Mouse (Mus musculus) myocyte (in vitro differentiated cells): ENCODE measurements around the gene Ahrr. TPM values are rescaled to one million over a fixed set of nuclear protein-coding genes. Genes with fewer than 3 reads are reported as not detected.
A peak's percentile ranks its signal among the peaks of the same experiment; 100 is the strongest.

Experiments
- H3K27me3 ChIP-seq: one replicate; pipeline ENCODE4 v1.6.1; 2011; ENCODE audit not compliant: control insufficient read depth, insufficient read depth, insufficient read length
- H3K36me3 ChIP-seq: one replicate; pipeline ENCODE4 v1.6.1; 2011; ENCODE audit not compliant: control insufficient read depth, insufficient read depth
- H3K4me2 ChIP-seq: one replicate; pipeline ENCODE4 v1.6.1; 2011; ENCODE audit warnings: low read depth, control low read depth
- H3K4me3 ChIP-seq: one replicate; pipeline ENCODE4 v1.5.1; 2011; ENCODE audit warnings: mild to moderate bottlenecking, control low read depth, moderate library complexity
- H3K79me2 ChIP-seq: one replicate; pipeline ENCODE4 v1.6.1; 2011; ENCODE audit not compliant: control insufficient read depth, insufficient read depth
- H3ac ChIP-seq: one replicate; pipeline ENCODE4 v1.6.1; 2011; ENCODE audit not compliant: control insufficient read depth, insufficient read length
- CEBPB ChIP-seq: IDR thresholded peaks from 2 replicates; pipeline ENCODE4 v1.6.1; 2011; ENCODE audit warnings: mild to moderate bottlenecking, moderate library complexity; ENCODE audit not compliant: poor library complexity, insufficient read depth, severe bottlenecking
- E2F4 ChIP-seq: IDR thresholded peaks from one replicate; pipeline ENCODE4 v1.6.1; 2011; ENCODE audit warnings: mild to moderate bottlenecking, control low read depth, moderate library complexity; ENCODE audit not compliant: insufficient read depth
- MAX ChIP-seq: IDR thresholded peaks from one replicate; pipeline ENCODE4 v1.6.1; 2011; ENCODE audit warnings: low read depth, mild to moderate bottlenecking, control low read depth
- MYOD1 ChIP-seq, 3 experiments: IDR thresholded peaks; one replicate each; pipeline ENCODE4 v1.6.1; 2011; ENCODE audit warnings: control low read depth in 2 of 3, low read depth in 2 of 3, mild to moderate bottlenecking in 2 of 3, moderate library complexity in 1 of 3; ENCODE audit not compliant: insufficient read length in 2 of 3, control insufficient read depth in 1 of 3
- MYOG ChIP-seq, 3 experiments: IDR thresholded peaks; one replicate each; pipeline ENCODE4 v1.6.1; 2011; ENCODE audit warnings: control low read depth in 2 of 3, low read depth in 2 of 3, mild to moderate bottlenecking in 2 of 3; ENCODE audit not compliant: insufficient read length in 2 of 3, control insufficient read depth in 1 of 3, insufficient read depth in 1 of 3
- POLR2A ChIP-seq: IDR thresholded peaks from one replicate; pipeline ENCODE4 v1.6.1; 2011; ENCODE audit warnings: low read depth, mild to moderate bottlenecking, control low read depth, moderate library complexity; ENCODE audit not compliant: insufficient read length
- POLR2AphosphoS2 ChIP-seq: IDR thresholded peaks from one replicate; pipeline ENCODE4 v1.6.1; 2011; ENCODE audit warnings: low read depth, control low read depth; ENCODE audit not compliant: insufficient read length
- REST ChIP-seq: IDR thresholded peaks from one replicate; pipeline ENCODE4 v1.6.1; 2011; ENCODE audit warnings: mild to moderate bottlenecking, control low read depth, moderate library complexity; ENCODE audit not compliant: insufficient read depth, insufficient read length
- SRF ChIP-seq: IDR thresholded peaks from one replicate; pipeline ENCODE4 v1.6.1; 2011; ENCODE audit warnings: low read depth; ENCODE audit not compliant: control insufficient read depth, insufficient read length
- TCF12 ChIP-seq: IDR thresholded peaks from one replicate; pipeline ENCODE4 v1.6.1; 2011; ENCODE audit warnings: mild to moderate bottlenecking, control low read depth; ENCODE audit not compliant: poor library complexity, insufficient read depth, severe bottlenecking
- TCF3 ChIP-seq: IDR thresholded peaks from one replicate; pipeline ENCODE4 v1.6.1; 2011; ENCODE audit warnings: low read depth, control low read depth; ENCODE audit not compliant: insufficient read length
- USF1 ChIP-seq: IDR thresholded peaks from one replicate; pipeline ENCODE4 v1.6.1; 2011; ENCODE audit warnings: low read depth, mild to moderate bottlenecking, control low read depth, moderate library complexity
- polyA plus RNA-seq: library from polyadenylated mRNA; unstranded; fragments of >200 nt; fragmentation: generic; extraction: Trizol; gene quantifications from one replicate; pipeline ENCODE4 v1.2.1, GENCODE M21; 2012; ENCODE audit warnings: missing spikeins

The Ahrr gene
- polyA plus RNA-seq, 1 experiment = 0.19 TPM

DNA sequence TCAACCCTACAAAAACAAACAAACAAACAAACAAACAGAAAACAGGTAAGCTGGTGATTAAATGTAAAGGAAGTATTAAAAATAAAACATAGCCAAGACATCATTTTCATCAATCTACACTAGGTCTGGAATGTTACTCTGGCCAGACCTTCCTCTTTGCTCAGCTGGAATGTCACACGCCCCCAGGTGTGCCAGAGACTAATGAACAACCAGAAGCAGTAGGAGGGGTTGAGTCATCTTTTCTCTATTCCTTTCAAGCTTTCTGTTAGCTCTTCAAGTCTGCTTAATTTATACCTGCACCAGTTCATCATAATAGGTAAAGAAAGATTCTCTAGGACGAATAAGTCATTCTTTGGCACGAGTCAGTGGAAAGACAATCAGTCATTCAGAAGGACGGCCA is 24.3 kb upstream of the Ahrr start:
- Histone ChIP-seq H3K36me3 (peaks cover 21% of the 10 kb centered on the region), H3ac (peak overlapping the region; percentile 26), H3K27me3 (no peaks in the 10 kb centered on the region), H3K4me3 (peak overlapping the region; percentile 76), H3K4me2 (peak overlapping the region; percentile 75), H3K79me2 (peaks cover 30% of the 10 kb centered on the region)
- TF ChIP-seq MYOD1 (IDR thresholded peaks at IDR 0.05; ENCODE audit: control insufficient read depth in 1 of 3, insufficient read length in 2 of 3, low read depth in 2 of 3) (no peak), MAX (no peak), REST (no peak), CEBPB (no peak), USF1 (no peak), TCF12 (no peak), SRF (no peak), MYOG (IDR thresholded peaks at IDR 0.05; ENCODE audit: control insufficient read depth in 1 of 3, insufficient read depth in 1 of 3, insufficient read length in 2 of 3, low read depth in 2 of 3) (no peak), TCF3 (no peak), POLR2A (no peak)

DNA sequence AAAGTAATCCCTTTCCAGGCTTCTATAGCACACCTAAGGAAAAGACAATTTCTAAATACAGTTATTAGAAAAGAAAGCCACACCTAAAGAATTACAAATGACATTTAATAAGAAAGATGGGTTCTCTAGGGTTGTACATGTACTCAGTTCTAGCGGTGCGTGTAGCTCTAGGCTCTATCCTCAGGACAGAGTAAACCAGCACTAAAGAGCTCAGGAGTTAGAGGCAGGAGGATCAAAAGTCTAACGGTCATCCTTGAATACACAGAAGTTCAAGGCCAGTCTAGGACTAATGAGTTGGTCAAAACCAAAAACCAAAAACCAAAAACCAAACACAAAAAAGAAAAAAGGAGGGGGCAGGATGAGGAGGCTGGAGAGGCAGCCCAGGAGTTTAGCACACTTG is 22.5 kb upstream of the Ahrr start:
- H3K4me3 ChIP-seq = no peak overlapping the region
- H3K27me3 ChIP-seq = no peaks in the 10 kb centered on the region
- peaks cover 13% of the 10 kb centered on the region for H3K36me3 ChIP-seq
- no peak overlapping the region for H3ac ChIP-seq
- no peak overlapping the region for H3K4me2 ChIP-seq
- no peak for TF ChIP-seq E2F4
- no peak for TF ChIP-seq CEBPB
- no peak for TF ChIP-seq MYOD1 (IDR thresholded peaks at IDR 0.05; ENCODE audit: control insufficient read depth in 1 of 3, insufficient read length in 2 of 3, low read depth in 2 of 3)
- TF ChIP-seq TCF12 = no peak
- no peak for TF ChIP-seq TCF3
- TF ChIP-seq SRF = no peak
- TF ChIP-seq POLR2AphosphoS2 = no peak
- no peak for TF ChIP-seq MAX
- TF ChIP-seq USF1 = no peak
- TF ChIP-seq MYOG (IDR thresholded peaks at IDR 0.05; ENCODE audit: control insufficient read depth in 1 of 3, insufficient read depth in 1 of 3, insufficient read length in 2 of 3, low read depth in 2 of 3) = no peak
- TF ChIP-seq POLR2A = no peak
- no peak for TF ChIP-seq REST
- peaks cover 30% of the 10 kb centered on the region for H3K79me2 ChIP-seq

DNA sequence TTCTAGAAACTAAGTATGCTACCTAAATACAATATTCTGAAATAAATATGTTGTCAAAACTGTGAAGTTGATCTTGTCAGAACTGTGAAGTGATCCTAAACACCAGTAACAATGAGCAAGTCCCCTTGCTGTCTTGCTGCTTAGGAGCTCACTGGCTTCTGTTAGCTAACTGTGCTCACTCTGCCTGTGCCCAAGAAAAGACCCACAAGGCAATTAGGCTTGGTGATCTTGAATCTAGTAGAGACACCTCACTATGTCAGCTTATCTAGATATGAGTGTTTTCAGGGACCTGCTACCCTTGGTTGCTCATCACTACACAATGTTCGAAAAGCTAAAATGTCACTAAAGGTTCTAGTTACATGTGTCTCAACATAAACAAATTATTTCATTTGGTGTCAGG is 13.6 kb upstream of the Ahrr start:
- H3K79me2 ChIP-seq = no peaks in the 10 kb centered on the region
- TF ChIP-seq POLR2AphosphoS2 = no peak
- no peak for TF ChIP-seq TCF12
- TF ChIP-seq USF1 = no peak
- no peak for TF ChIP-seq POLR2A
- TF ChIP-seq SRF = no peak
- TF ChIP-seq REST = no peak
- no peak for TF ChIP-seq E2F4
- no peak overlapping the region for H3ac ChIP-seq
- H3K36me3 ChIP-seq = peaks cover 42% of the 10 kb centered on the region
- H3K4me2 ChIP-seq = no peak overlapping the region
- H3K27me3 ChIP-seq = no peaks in the 10 kb centered on the region
- H3K4me3 ChIP-seq = no peak overlapping the region

DNA sequence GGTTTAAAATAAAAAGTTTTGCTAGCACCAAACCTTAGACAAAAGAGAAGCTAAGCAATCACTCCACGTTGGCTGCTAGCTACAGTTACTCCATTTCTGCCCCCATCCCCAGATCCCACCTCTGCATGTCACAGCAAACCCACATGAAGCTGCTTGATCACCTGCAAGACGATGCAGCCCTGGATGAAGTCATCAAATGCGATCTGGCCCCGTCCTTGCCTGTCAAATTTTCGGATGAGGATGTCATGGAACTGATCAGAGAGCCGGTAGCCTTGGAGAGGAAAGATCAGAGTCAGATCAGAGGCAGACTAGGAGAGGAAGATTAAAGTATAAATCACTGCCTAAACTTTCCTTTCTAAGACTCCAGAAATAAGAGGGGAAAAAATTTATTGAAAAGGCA is 13.2 kb upstream of the Ahrr start:
- H3K4me3 ChIP-seq = no peak overlapping the region
- no peak overlapping the region for H3K4me2 ChIP-seq
- no peak overlapping the region for H3ac ChIP-seq
- peaks cover 42% of the 10 kb centered on the region for H3K36me3 ChIP-seq
- no peak for TF ChIP-seq CEBPB
- no peak for TF ChIP-seq REST
- no peak for TF ChIP-seq SRF
- no peak for TF ChIP-seq MAX
- TF ChIP-seq MYOG (IDR thresholded peaks at IDR 0.05; ENCODE audit: control insufficient read depth in 1 of 3, insufficient read depth in 1 of 3, insufficient read length in 2 of 3, low read depth in 2 of 3) = no peak
- TF ChIP-seq TCF12 = no peak
- TF ChIP-seq MYOD1 (IDR thresholded peaks at IDR 0.05; ENCODE audit: control insufficient read depth in 1 of 3, insufficient read length in 2 of 3, low read depth in 2 of 3) = no peak
- TF ChIP-seq POLR2AphosphoS2 = no peak
- no peak for TF ChIP-seq E2F4
- TF ChIP-seq USF1 = no peak
- TF ChIP-seq POLR2A = no peak
- no peaks in the 10 kb centered on the region for H3K79me2 ChIP-seq
- no peaks in the 10 kb centered on the region for H3K27me3 ChIP-seq

DNA sequence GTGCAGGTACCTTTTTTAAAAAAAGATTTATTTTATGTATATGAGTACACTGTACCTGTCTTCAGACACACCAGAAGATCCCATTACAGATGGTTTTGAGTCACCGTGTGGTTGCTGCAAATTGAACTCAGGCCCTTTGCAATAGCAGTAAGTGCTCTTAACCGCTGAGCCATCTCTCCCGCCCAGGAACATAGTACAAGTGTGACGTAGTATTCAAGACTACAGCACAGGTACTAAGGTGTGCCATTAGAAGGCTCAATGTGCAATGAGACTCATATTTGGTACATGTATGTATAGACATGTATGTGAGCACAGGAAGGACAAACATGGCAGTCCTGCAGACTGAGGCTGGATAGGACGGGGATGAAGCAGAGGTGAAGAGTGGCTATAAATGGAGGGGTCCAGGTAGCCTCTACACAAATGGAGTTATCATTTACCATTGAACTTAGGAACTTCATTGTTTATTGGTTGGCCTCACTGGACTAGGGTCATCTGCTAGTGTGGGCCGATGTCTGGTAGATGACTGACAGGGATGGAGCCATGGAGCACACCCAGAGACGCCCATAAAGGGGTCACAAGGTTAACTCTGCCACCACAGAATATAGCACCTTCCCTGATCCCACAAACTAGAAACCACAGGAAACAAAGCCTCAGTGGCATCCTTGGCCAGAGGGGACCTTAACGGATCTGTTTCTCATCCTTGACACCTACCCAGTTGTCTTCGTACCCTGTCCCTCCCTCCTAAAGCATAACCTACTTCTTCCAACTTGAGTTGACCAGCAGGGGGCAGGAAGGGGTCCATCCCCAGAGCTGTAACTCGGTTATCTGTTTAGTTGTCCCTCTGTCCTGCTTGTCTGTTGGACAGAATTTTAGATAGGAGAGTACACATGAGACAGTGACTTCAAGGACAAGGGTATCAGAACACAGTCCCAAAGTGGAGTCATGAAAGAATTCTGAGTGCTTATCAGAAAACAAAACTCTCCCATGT is 10.2 kb upstream of the Ahrr start:
- Histone ChIP-seq H3K4me2 (no peak overlapping the region), H3K79me2 (no peaks in the 10 kb centered on the region), H3K36me3 (peaks cover 26% of the 10 kb centered on the region), H3K27me3 (no peaks in the 10 kb centered on the region), H3ac (no peak overlapping the region), H3K4me3 (no peak overlapping the region)
- TF ChIP-seq CEBPB = no peak
- no peak for TF ChIP-seq TCF3
- no peak for TF ChIP-seq TCF12
- no peak for TF ChIP-seq REST
- no peak for TF ChIP-seq E2F4
- no peak for TF ChIP-seq SRF
- TF ChIP-seq MAX = no peak
- no peak for TF ChIP-seq POLR2A
- no peak for TF ChIP-seq USF1
- TF ChIP-seq MYOD1 (IDR thresholded peaks at IDR 0.05; ENCODE audit: control insufficient read depth in 1 of 3, insufficient read length in 2 of 3, low read depth in 2 of 3) = no peak
- TF ChIP-seq POLR2AphosphoS2 = no peak
- no peak for TF ChIP-seq MYOG (IDR thresholded peaks at IDR 0.05; ENCODE audit: control insufficient read depth in 1 of 3, insufficient read depth in 1 of 3, insufficient read length in 2 of 3, low read depth in 2 of 3)
